Mouse (Mus musculus): ENCODE data around the gene Zfp207.
"Not testable (repeated sequence)": the region's sequence is repeated elsewhere in the genome, so short reads cannot be mapped to it uniquely, and the experiment has no call there.

Zfp207 gene

DNA sequence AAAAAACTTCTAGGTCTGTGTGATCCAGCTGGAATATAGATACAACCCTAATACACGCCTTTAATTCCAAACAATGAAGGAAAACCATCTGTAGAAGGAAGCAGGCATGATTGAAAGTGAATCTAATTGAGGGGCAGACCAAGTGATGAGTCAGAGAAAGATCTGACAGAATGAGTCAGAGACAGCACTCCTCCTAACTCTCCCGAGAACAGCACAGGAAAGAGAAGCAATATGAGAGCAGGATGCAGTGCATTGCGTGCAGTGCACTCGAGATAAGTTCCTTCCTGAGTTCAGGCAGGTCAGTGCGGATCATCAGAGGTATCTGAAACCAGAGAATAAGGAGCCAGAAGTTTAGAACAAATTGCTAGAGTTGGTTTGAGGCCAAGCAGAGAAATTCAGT is 34.0 kb downstream of the Zfp207 start:
- DNase-seq, result no peak

DNA sequence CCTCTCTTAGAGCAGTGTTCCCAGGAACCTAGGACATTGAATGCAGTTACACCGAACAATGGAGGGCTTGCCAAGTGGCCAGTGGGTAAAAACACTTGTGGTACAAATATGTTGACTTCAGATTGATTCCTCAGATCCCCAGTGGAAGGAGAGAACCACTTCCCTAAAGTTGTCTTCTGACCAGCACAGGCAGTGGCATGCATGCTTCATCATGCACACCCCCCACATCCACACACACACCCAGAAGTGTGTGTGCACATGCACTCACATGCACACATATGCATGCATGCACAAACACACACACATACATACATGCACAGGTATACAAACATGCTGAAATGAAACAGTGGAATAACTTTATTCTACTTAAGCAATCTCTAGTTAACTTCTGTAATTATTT is 36.7 kb downstream of the Zfp207 start:
- no peak for DNase-seq

DNA sequence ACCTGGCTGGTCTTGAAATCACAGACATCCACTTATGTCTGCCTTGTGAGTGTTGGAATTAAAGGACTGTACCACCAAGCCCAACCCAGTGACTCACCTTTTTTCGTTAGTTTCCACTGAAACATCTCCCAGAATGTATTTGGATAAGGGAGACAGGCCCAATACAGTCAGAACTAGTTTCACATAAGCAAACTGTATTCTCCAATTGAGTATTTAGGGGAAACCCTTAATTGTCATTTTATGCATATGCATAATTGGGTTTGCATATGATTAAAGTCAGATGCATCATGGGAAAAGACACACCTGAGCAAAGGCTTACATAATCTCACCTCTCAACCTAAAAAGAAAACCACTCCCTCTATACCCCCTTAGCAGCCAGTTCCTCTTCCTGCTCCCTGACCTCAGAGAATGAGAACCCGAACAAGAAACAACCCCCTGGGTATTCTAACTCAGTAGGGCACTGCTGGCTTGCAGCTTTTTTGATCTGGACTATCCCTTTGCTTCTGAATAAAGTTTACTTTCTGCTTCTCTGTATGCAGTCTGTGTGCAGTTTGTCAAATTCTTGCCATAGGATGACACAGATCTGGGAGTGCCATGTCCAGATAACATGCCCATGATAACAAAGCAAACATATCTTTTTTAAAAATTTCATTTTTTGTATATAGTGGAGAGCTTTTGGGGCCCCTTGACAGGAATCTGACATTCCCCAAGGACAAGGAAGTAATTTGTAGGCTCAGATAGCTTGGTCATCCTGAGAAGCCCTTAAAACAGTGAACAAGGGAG is 37.3 kb downstream of the Zfp207 start:
- no peak for DNase-seq

DNA sequence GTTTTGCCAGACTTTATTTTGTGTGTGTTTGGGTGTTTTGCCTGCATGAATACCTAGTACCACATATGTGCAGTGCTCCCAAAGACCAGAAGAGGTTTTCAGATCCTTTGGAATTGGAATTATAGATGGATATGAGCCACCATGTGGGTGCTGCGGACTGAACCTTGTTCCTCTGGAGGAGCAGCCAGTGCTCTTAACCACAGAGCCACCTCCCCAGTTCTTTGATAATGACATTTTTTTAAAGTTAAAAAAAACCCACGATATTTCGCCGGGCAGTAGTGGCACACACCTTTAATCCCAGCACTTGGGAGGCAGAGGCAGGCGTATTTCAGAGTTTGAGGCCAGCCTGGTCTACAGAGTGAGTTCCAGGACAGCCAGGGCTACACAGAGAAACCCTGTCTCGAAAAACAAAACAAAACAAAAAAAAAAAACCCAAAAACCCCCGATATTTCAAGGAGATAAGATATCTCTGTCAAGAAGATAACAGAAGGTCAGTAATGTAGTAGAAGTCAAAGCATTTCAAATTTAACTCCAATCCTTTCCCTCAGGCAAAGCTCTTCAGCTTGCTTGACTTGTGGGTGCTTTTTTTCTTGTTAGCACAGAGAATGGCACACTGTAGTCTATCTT is 38.5 kb downstream of the Zfp207 start:
- no peak for DNase-seq

DNA sequence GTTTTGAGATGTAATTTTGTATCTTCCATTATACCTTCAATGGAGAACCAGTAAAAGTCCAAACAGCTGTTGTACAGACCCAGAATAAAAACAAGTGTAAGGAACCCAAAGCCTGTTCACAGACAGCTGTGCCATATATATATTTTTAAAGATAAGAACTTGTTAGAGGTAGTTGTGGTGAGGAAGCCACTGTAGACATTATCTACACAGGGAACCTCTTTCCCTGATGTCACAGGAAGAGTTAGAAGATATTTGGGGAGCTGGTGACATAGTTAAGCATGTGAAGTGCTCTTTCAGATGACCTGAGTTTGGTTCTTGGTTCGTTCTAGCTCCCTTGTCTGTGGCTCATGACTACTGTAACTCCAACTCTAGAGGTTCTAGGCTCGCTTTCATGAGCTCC is 41.6 kb downstream of the Zfp207 start:
- DNase-seq, result no peak

DNA sequence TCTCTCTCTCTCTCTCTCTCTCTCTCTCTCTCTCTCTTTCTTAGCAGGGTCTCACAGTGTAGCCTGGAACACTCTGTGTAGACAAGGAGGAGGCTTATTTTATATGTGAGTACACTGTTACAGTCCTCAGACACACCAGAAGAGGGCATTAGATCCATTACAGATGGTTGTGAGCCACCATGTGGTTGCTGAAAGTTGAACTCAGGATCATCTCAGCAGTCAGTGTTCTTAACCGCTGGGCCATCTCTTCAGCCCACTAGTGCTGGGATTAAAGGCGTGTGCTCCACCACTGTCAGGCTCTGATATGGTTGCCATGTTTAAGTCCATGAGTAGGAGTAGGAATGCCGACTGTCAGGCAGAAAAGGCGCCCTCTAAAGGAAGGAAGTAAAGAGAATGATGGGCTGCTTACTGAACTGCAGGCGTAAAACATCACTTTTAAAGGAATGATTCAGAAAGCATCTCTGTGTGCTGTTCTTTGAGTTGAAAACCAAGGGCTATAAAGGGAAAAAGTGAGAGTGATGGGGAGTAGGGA is 42.2 kb downstream of the Zfp207 start:
- no peak for DNase-seq

DNA sequence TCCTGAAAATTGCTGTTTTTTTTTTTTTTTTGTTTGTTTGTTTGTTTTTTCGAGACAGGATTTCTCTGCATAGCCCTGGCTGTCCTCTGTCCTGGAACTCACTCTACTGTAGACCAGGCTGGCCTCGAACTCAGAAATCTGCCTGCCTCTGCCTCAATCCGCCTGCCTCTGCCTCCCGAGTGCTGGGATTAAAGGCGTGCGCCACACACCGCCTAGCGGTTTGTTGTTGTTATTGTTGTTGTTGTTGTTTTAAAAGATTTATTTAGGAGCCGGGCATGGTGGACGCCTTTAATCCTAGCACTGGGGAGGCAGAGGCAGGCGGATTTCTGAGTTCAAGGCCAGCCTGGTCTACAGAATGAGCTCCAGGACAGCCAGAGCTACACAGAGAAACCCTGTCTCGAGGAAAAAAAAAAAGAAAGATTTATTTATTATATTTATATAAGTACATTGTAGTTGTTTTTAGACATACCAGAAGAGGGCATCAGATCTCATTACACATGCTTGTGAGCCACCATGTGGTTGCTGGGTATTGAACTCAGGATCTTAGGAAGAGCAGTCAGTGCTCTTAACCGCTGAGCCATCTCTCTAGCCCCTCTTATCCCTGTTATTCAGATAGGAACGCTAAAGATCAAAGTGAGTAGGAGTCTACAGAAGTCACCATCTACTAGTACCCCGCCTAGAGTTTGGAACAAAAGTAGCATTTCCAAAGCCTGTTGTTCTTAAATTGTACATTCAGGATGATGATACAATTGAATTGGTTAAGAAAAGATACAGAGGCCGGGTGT is 43.1 kb downstream of the Zfp207 start:
- DNase-seq, result not testable (repeated sequence)

DNA sequence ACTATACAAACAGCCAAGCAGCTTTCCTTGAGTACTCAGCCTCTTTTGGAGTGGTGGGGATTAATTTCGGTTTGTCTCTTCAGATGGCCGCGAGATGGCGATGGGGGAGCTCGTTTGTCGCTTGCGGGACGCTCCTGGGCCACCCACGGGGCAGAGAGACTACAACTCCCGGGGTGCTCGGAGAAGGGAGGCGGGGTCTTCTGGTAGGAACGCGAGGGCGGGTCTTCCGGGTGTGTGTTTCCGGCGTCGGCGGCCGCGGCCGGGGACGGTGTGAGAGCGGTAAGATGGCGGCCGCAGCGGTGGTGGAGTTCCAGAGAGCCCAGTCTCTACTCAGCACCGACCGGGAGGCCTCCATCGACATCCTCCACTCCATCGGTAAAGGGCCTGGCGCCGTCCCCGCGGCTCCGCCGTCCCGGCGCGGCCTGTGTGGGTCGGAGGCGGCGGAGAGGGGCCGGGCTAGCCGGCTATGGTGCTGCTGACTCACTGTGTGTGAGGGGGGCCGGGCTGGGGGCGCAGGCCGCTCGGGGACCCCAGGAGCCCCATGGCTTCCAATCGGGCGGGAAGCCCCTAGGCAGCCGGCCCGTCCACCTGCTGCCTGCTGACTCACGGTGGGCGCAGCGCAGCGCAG is 45.4 kb downstream of the Zfp207 start, which contains the start of gene Psmd11:
Psmd11 (plus strand) TSS at position 235 of the 628 bp plus-strand sequence.
- DNase-seq, result peak; percentile 96 to 99

DNA sequence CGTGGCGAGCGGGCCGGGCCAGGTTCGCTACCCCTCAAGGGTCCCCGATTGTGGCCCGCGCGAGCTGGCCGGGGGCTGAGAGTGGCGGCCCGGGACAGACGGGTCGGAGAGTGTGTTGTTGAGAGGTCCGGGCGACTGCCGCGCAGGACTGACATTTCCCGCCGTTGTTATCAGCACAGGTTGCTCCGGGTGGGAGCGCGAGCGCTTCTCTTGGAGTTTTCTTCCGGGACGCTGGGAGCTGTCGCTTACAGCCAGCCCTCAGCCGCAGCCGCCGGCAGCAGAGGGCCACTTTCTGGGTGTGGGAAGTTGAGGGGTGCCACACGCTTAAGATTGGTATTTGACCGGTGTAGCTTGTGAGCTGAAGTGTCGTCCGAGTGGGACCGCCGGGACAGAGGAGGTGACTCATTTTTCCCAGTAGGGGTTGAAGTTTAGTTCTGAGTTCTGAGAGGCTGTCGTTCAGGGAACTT is 46.0 kb downstream of the Zfp207 start:
- peak in 1 of 2 experiments; percentile 37 for DNase-seq

DNA sequence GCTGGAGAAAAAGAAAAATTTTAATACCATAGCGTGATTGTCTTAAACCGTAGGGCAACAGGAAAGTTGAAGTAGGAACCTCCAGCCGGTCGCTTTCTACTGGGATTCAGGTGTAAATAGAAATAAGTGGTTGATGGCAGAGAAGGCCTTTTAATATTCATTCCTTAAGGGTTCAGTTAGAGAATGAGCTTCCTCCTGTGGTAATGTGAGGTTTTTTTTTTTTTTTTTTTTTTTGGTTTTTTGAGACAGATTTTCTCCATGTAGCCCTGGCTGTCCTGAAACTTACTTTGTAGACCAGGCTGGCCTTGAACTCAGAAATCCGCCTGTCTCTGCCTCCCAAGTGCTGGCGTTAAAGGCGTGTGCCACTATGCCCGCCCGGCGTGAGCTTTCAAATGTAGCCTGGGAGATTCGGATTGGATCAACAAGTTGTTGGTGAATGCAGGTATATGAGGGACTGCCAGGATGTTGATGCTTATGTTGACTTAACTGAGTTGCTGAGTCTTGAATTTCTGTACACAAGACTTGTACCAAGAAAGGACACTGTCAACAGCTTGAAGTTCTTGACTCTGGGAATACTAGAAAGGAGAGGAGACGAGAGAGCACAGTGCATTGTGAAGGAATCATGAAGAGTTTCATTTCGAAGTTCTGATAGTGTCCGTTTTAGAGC is 46.6 kb downstream of the Zfp207 start:
- no peak for DNase-seq

DNA sequence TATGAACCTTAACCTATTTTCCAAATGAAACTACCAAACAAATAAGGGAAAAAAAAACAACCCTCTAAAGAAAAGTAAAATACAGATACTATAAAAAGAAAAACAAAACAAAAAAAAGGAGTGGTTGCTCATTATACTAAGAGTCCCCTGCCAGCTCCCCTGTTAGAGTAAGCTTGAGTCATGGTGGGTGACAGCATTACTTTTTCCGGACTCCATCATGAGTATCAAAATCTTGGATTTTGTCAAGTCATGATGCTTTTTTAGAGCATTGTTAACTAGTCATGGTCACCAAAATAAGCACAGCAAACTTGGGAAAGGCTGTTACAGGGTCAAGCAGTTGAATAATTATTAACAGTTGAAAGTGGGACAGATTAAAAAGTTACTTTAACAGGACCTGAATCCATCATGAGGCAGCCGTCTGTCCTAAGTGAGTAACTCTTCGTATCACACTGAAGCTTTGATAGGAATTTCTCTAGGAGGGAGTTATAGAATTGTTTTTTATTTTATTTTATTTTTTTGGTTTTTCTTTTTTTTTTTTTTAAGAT is 47.4 kb downstream of the Zfp207 start:
- no peak for DNase-seq

DNA sequence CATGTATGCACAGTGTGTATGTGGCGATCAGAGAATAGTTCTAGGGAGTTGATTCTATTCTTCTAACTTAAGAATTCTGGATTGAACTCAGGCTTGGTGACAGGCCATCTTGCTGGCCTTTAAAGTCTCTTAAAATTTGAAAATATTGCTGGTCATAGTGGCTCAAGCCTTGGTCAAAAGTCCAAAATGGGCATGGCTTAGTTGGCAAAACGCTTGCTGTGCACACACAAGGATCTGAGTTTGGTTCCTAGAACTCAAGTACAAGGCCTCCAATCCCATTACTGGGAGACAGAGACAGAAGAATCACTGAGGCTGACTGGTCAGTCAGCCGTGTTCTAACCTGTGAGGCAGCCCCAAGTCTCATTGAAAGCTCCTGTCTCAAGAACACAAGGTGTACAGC is 63.8 kb downstream of the Zfp207 start:
- no peak for DNase-seq

DNA sequence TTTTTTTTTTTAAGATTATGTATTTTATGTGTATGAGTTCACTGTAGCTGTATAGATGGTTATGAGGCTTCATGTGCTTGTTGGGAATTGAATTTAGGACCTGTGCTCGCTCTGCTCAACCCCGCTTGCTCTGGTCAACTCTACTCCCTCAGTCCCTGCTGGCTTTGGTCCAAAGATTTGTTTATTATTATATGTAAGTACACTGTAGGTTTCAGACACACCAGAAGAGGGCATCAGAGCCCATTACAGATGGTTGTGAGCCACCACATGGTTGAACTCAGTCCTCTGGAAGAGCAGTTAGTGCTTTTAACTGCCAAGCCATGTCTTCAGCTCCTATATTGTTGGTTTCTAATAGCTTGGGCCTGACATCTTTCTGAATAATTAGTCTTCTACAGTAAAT is 66.8 kb downstream of the Zfp207 start:
- DNase-seq, result no peak

DNA sequence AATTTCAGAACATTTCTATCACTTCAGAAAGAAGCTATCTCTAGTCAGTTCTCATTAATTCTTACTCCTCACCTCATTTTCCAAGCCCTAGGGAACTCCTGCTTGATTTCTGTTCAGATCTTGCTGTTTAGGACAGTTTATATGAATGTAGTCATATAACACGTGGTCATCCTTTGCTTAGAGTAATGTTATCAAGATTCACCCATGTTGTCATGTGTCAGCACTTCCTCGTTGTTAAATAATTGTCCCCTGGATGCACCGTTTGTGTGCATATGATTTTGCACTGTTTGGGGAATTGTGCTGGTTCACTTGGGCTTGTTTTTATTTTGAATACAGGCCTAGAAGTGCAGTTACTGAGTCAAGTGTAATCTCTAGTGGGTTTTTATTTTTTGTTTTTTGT is 69.2 kb downstream of the Zfp207 start:
- DNase-seq, result no peak

DNA sequence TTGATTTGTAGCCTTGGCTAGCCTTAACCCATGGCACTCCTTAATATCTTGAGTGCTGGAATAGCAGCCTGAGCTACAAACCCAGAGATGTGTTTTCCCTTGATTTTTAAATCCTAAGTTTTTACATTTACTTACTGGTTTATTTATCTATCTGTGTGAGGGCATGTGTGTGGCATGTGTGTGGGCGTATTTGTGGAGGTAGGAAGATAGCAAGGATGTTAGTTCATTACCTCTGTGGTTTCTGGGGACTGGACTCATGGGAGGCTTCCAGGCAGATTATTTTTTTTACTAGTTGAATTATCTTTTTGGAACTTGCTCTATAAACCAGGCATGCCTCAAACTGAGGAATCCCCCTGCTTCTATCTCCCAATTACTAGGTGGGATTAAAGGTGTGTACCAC is 70.1 kb downstream of the Zfp207 start:
- DNase-seq, result no peak
